Mouse (Mus musculus) lung, embryonic 14.5 days (tissue): Measurements from ENCODE around the gene Aatk. TPM values are rescaled to one million over a fixed set of nuclear protein-coding genes. Genes with fewer than 3 reads are reported as not detected.

Source experiments
- ATAC-seq: fragments of 200-750 bp; cut with Nextera tagmentation; 2 replicates; pipeline ENCODE4 v1.8.0; 2017; ENCODE audit warnings: mild to moderate bottlenecking, moderate TSS enrichment, moderate library complexity; ENCODE audit not compliant: insufficient read depth
- DNase-seq: peaks from one replicate; pipeline ENCODE4 v3.0.0-alpha.2; 2015
- H3K27ac ChIP-seq: fragments of 300-500 bp; sonication (generic); 2 replicates; pipeline ENCODE4 v1.5.1; 2014; ENCODE audit warnings: low read depth, mild to moderate bottlenecking, moderate library complexity
- H3K27me3 ChIP-seq: fragments of 300-500 bp; sonication (generic); 2 replicates; pipeline ENCODE4 v1.6.1; 2014; ENCODE audit warnings: low read length, control low read depth; ENCODE audit not compliant: insufficient read depth
- H3K36me3 ChIP-seq: fragments of 300-500 bp; sonication (generic); 2 replicates; pipeline ENCODE4 v1.6.1; 2014; ENCODE audit warnings: control low read depth; ENCODE audit not compliant: insufficient read depth
- H3K4me1 ChIP-seq: fragments of 300-500 bp; sonication (generic); 2 replicates; pipeline ENCODE4 v1.6.1; 2014; ENCODE audit warnings: antibody characterized with exemption, control low read depth; ENCODE audit not compliant: insufficient read depth
- H3K4me2 ChIP-seq: fragments of 300-500 bp; sonication (generic); 2 replicates; pipeline ENCODE4 v1.6.1; 2014; ENCODE audit warnings: mild to moderate bottlenecking
- H3K4me3 ChIP-seq: fragments of 300-500 bp; sonication (generic); 2 replicates; pipeline ENCODE4 v1.5.1; 2014; ENCODE audit warnings: low read depth, low read length
- H3K9ac ChIP-seq: fragments of 300-500 bp; sonication (generic); 2 replicates; pipeline ENCODE4 v1.6.1; 2014
- H3K9me3 ChIP-seq: fragments of 300-500 bp; sonication (generic); 2 replicates; pipeline ENCODE4 v1.6.1; 2016; ENCODE audit warnings: low read depth, low read length, control low read depth
- CTCF ChIP-seq: IDR thresholded peaks from 2 replicates; pipeline ENCODE4 v1.5.1; 2016; ENCODE audit warnings: antibody characterized with exemption, low read depth
- WGBS: fragments of 180-500 bp; shearing (Covaris S2); extraction: QIAGEN DNeasy Blood & Tissue Kit; methylation state at CpG from one replicate; pipeline ENCODE4 v1.1.7; 2014; 5-methylcytosine and 5-hydroxymethylcytosine counted together
- polyA plus RNA-seq: library from polyadenylated mRNA; unstranded; fragments of >200 nt; fragmentation: Nextera tagmentation; extraction: Ambion mirVana; gene quantifications from 2 replicates; pipeline ENCODE4 v1.2.1, GENCODE M21; 2014

The Aatk gene
- polyA plus RNA-seq, 1 experiment from 2014 or later: 2.2 TPM

DNA sequence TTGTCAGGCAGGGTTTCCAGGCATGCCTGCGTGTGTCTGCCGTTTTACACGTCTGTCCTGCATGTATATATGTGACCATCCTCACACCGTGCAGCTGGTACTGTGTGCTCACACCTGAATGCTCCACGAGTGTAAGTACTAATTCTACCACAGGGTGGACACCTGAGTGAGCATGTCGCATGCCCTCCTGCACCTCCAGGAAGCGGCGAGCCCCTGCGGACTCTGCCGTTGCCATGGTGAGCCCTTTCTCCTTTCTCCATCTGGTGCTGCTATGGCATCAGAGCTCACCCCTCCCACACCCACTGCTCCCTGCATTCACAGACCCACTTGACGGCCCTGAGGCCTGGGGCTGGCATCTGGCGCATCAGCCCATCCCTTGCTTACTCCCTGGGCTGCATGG, 24.1 kb downstream of the Aatk start:
- DNase-seq: no peak
- no peaks in the 10 kb centered on the region for H3K9me3 ChIP-seq
- ATAC-seq: no peak
- 67% methylated on average over 12 of the region's 12 CpGs for WGBS
- H3K27ac ChIP-seq: no peak overlapping the region
- no peaks in the 10 kb centered on the region for H3K36me3 ChIP-seq
- no peak overlapping the region for H3K9ac ChIP-seq
- no peaks in the 10 kb centered on the region for H3K4me1 ChIP-seq
- H3K4me2 ChIP-seq: no peak overlapping the region
- no peak overlapping the region for H3K4me3 ChIP-seq
- peak; percentile 38; the same call in 1 of the 2 replicates for TF ChIP-seq CTCF
- no peaks in the 10 kb centered on the region for H3K27me3 ChIP-seq

DNA sequence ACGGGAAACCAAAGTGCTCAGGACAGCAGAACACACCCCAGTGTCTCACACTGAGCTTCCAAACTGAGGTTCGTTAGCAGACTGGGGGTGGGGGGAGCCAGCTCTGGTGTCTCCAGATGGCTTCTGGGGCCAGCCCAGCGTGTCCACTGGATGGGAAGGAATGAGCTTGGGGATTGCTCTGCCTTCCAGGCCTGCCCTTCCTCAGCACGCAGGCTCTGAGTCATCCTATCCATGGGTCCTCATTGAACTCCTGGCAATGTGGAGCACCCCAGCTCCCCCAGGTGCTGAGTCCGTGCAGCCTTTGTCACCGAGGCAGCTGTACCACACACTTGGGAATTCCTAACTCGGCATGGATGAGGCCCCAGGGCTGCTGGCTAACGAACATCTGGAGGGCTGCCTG, 24.8 kb downstream of the Aatk start:
- Histone ChIP-seq H3K4me1 (no peaks in the 10 kb centered on the region), H3K4me3 (no peak overlapping the region), H3K27me3 (no peaks in the 10 kb centered on the region), H3K36me3 (no peaks in the 10 kb centered on the region), H3K27ac (no peak overlapping the region), H3K9me3 (no peaks in the 10 kb centered on the region), H3K4me2 (no peak overlapping the region), H3K9ac (no peak overlapping the region)
- 63% methylated on average over 8 of the region's 8 CpGs for WGBS
- ATAC-seq (no peak), DNase-seq (no peak)
- TF ChIP-seq CTCF: no peak

DNA sequence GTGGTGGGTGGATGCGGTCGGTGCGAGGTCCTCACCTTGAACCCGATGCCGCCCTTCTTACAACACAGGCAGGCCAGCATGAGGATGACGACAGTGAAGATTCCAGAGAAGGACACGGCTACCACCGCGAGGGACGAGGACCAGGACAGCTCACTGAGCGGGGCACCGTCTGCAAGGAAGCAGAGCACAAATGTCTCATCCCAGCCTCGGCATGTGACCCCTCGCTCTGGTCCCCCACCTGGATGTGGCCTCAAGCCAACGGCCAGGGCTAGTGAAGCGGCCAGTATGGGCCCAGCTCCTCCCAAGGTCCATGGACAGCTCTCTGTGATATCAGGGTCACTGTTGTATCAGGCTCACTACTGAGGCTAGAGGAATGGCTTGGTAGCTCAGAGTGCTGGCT, 25.6 kb downstream of the Aatk start:
- H3K27ac ChIP-seq: no peak overlapping the region
- H3K4me1 ChIP-seq: no peaks in the 10 kb centered on the region
- WGBS: 90% methylated on average over 16 of the region's 16 CpGs
- no peak overlapping the region for H3K4me3 ChIP-seq
- no peaks in the 10 kb centered on the region for H3K9me3 ChIP-seq
- no peak overlapping the region for H3K9ac ChIP-seq
- H3K27me3 ChIP-seq: no peaks in the 10 kb centered on the region
- H3K36me3 ChIP-seq: no peaks in the 10 kb centered on the region
- ATAC-seq: no peak
- no peak for TF ChIP-seq CTCF
- no peak overlapping the region for H3K4me2 ChIP-seq
- no peak for DNase-seq

DNA sequence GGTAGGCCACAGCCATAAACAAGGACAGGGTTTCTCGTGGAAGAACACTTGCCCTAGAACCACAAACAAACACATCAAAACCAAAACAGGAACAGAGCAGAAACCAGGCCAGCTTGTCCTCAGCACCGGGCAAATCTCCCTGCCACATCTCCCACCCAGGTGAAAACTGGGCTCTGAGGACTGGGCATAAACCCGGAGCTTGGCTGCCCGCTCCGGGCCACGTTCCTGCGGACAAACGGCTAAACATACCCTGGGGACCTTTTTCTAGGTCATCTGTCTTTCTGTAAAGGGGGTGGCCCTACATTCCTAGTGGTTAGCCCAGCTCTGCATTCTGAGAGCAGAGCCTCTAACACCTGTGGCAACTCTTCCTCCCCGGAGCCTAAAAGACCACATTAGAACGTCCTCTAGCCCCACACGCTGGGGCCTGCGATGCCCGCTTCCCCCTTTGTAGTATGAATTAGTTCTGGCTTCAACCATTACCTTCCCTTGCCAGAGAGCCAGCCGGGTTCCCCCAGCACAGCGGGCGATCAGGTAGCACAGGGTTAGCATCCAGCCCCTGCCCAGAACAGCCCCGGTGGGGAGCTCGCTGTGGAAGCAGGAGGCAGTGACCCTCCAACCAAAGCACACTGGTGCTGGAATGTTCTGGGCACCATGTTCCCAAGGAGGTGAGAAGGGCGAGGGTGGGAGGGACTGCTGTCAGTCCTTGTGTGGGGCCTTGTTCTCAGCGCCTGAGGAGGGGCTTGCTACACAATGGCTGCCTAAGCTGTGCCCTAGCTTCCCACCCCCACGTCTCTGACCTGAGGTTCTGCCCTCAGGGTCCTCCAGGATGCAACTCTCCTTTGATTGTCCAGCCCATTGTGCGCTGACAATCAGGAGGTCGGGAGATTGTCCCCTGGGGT, 27.2 kb downstream of the Aatk start:
- no peaks in the 10 kb centered on the region for H3K36me3 ChIP-seq
- H3K4me3 ChIP-seq: no peak overlapping the region
- no peak overlapping the region for H3K9ac ChIP-seq
- H3K4me1 ChIP-seq: no peaks in the 10 kb centered on the region
- no peaks in the 10 kb centered on the region for H3K9me3 ChIP-seq
- no peak for DNase-seq
- no peak for ATAC-seq
- no peak for TF ChIP-seq CTCF
- no peaks in the 10 kb centered on the region for H3K27me3 ChIP-seq
- no peak overlapping the region for H3K4me2 ChIP-seq
- no peak overlapping the region for H3K27ac ChIP-seq
- 62% methylated on average over 23 of the region's 23 CpGs for WGBS

DNA sequence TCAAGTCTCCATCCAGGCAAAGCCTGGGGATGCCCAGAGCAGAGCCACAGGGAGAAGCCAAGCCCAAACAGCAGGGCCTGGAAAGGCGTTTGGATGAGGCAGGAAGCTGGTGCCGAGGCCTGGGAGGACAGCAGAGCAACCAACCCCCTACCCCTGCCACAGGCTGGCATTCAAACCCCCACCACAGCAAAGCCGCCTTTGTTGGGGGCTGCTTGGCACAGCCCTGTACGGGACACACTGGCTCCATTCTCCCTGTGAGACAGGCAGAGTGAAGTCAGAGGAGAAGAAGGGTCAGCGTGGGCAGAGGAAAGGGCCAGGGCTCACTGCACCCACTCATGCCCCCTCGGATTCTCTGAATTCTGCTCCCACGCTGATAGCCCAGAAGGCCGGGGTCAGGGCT, 30.0 kb downstream of the Aatk start:
- H3K27ac ChIP-seq: no peak overlapping the region
- WGBS: 78% methylated on average over 8 of the region's 8 CpGs
- peaks cover 4% of the 10 kb centered on the region; the same call in 1 of the 2 replicates for H3K4me1 ChIP-seq
- no peak overlapping the region for H3K9ac ChIP-seq
- H3K27me3 ChIP-seq: peaks cover 4% of the 10 kb centered on the region; the same call in 1 of the 2 replicates
- H3K4me3 ChIP-seq: no peak overlapping the region
- no peaks in the 10 kb centered on the region for H3K9me3 ChIP-seq
- H3K4me2 ChIP-seq: no peak overlapping the region
- H3K36me3 ChIP-seq: no peaks in the 10 kb centered on the region
- no peak for TF ChIP-seq CTCF
- no peak for DNase-seq
- ATAC-seq: no peak

DNA sequence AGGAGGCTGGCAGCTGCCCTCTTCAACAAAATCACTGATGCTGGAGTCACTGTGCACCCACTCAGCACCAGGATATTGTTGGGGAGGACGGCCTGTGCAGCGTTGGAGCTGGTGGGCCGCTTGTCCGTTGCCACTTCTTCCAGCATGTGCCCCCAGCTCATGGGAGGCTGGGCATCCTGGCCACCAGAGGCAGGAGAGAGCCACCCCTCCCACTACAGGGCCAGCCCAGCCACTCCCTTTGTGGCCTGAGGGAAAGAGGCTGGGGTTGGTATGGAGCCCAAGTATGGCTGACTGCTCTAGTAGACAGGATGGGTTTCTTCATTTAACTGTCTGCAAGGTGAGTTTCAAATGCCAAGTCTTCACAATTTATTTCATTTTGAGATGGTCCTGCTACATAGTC, 32.2 kb downstream of the Aatk start:
- H3K4me2 ChIP-seq: no peak overlapping the region

DNA sequence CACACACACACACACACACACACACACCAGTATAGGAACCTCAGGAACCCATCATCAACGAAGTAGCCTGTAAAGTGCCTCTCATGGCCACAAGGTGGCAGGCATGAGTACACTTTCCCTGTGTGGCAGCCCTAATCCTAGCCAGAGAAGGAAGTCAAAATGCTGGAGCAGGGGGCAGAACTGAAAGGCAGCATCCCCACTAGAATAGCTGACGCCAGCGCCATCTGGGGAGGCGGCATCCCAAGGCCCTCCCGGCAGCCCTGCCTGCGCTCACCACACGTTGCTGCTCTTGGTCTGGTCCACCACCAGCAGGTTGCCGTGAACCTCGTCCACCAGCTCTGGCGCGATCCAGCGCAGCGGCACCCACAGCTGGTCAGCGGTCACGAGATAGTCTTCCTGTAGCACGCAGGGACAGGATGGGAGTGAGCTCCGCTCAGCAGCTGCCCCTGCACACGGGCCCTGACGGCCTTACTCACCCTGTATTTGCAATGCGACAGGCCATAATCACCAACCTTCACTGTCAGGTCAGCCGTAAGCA, 33.7 kb downstream of the Aatk start:
- no peaks in the 10 kb centered on the region for H3K36me3 ChIP-seq
- peak; percentile 96 for TF ChIP-seq CTCF
- H3K9me3 ChIP-seq: no peaks in the 10 kb centered on the region
- peak; percentile 94 for DNase-seq
- peak overlapping the region; percentile 31 for H3K4me3 ChIP-seq
- 10% methylated on average over 21 of the region's 21 CpGs for WGBS
- peak overlapping the region; percentile 35; the same call in 1 of the 2 replicates for H3K9ac ChIP-seq
- peak; percentile 81 for ATAC-seq
- peaks cover 4% of the 10 kb centered on the region; the same call in 1 of the 2 replicates for H3K4me1 ChIP-seq
- no peak overlapping the region for H3K27ac ChIP-seq
- H3K4me2 ChIP-seq: peak overlapping the region; percentile 67
- peaks cover 10% of the 10 kb centered on the region; the same call in 1 of the 2 replicates for H3K27me3 ChIP-seq

More for the DNA sequence above, 32.2 kb downstream of the Aatk start:
- DNase-seq (no peak), ATAC-seq (no peak)
- H3K4me3 ChIP-seq: no peak overlapping the region
- peak; percentile 8; the same call in 1 of the 2 replicates for TF ChIP-seq CTCF
- 90% methylated on average over 4 of the region's 4 CpGs for WGBS
- no peak overlapping the region for H3K27ac ChIP-seq
- H3K27me3 ChIP-seq: peaks cover 10% of the 10 kb centered on the region; the same call in 1 of the 2 replicates
- peaks cover 4% of the 10 kb centered on the region; the same call in 1 of the 2 replicates for H3K4me1 ChIP-seq
- no peaks in the 10 kb centered on the region for H3K9me3 ChIP-seq
- H3K36me3 ChIP-seq: no peaks in the 10 kb centered on the region
- H3K9ac ChIP-seq: no peak overlapping the region
